Mouse (Mus musculus): ENCODE measurements around the gene Psmc2.

DNA sequence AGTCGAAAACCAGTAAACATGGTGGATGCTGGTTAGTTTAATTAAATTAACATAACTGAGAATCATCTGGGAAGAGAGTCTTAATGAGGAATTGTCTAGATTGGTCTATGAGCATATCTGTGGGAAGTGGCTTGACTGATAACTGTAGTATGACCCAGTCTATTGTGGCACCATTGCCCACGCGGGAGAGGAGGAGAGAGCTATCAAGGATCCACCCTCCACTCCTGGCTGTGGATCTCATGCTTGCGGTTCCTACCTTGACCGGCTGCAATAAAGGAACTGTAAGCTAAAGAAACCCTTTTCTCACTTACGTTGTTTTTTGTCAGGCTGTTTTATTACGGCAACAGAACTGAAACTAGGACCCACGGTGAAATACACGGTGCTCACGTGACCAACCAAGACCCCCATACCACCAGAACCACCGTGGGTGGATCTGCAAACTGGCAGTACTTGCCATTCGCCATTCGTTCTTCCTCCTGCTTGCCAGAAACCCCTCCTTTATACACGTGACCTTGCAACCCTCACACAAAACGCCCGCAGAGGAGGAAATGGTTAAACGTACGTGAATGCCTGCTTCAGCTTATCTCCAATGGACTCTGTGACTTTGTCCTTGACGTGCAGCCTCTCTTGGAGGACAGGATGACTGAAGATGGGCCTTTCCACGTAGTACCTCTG is 61.7 kb downstream of the Psmc2 start:
- TF ChIP-seq CTCF (conservative IDR thresholded peaks at IDR 0.05; ENCODE audit: insufficient read depth, insufficient read length, low read depth, low read length) = no peak
- no peak for TF ChIP-seq POLR2A (IDR thresholded peaks at IDR 0.05; ENCODE audit: low read depth, low read length)
